Mouse (Mus musculus): ENCODE results near the gene 2410015M20Rik. TPM values are rescaled to one million over a fixed set of nuclear protein-coding genes. Genes with fewer than 3 reads are reported as not detected.

2410015M20Rik gene
- polyA plus RNA-seq, 1 experiment from 2014 or later = 335 TPM

DNA sequence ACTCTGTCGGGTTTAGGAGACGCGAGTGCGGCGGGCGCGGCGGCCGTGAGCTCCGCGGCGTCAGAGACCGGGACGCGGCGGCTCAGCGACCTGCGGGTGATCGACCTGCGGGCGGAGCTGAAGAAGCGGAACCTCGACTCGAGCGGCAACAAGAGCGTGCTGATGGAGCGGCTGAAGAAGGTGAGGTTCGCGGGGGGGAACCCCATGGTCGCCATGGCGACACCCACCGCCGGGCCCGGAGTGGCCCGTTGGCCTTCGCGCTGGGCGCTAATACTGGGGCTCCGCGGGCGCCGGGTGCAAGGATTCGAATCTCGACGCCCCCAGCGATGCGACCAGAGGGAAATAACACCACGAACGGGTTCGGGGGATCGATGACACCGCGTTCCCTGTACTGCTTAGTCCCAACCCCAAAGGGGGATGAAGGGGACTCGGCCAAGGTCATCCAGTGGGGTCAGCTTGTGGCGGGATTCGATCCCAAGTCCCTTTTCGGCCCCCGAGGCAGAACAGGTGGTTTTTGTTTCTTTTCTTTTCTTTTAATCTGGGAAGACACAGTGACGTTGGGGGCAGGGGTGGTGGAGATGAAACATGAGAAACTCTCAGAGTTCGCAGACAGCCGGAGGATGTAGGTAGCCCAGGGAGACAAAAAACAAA, 24.3 kb downstream of the 2410015M20Rik start:
- peak overlapping the region; percentile 54 for H3K4me2 ChIP-seq (replicated peaks; ENCODE audit: low read depth)
- TF ChIP-seq EP300 (optimal IDR thresholded peaks at IDR 0.05) (no peak), CTCF (IDR thresholded peaks at IDR 0.05; ENCODE audit: low read depth) (no peak)
- DNase-seq (ENCODE audit: low spot score) (peak; percentile 63), ATAC-seq (ENCODE audit: low FRiP score, low TSS enrichment) (peak; percentile 5; the same call in 1 of the 2 replicates)
- H3K9ac ChIP-seq (ENCODE audit: low read length) = peak overlapping the region; percentile 90
- under 1% methylated on average over 61 of the region's 61 CpGs for WGBS
- H3K4me3 ChIP-seq (ENCODE audit: low read depth, low read length) = peak overlapping the region; percentile 93
- peaks cover 14% of the 10 kb centered on the region; the same call in 1 of the 2 replicates for H3K4me1 ChIP-seq (replicated peaks; ENCODE audit: control insufficient read depth, insufficient read depth)
- peak overlapping the region; percentile 96 for H3K27ac ChIP-seq (replicated peaks)
- H3K36me3 ChIP-seq (ENCODE audit: control insufficient read depth, insufficient read depth, low read length) = peaks cover 17% of the 10 kb centered on the region
- H3K9me3 ChIP-seq (ENCODE audit: control insufficient read depth, low read length) = no peaks in the 10 kb centered on the region
- no peaks in the 10 kb centered on the region for H3K27me3 ChIP-seq (ENCODE audit: control insufficient read depth, insufficient read depth, low read length)

GRCm38 (mm10) chr17:56584257-56585130, 25.1 kb downstream of the 2410015M20Rik start, which contains the start of the genes Safb2 and Safb:
TSS of gene Safb2 (minus strand) at chr17:56584585.
TSS of gene Safb (plus strand) at chr17:56584825.
- H3K9me3 ChIP-seq (ENCODE audit: control insufficient read depth, low read length) = no peaks in the 10 kb centered on the region
- peak within 1 kb of the TSS; percentile 98 for H3K27ac ChIP-seq (replicated peaks)
- under 1% methylated on average over 87 of the region's 101 CpGs for WGBS
- peak within 1 kb of the TSS; percentile 93 for H3K4me3 ChIP-seq (ENCODE audit: low read depth, low read length)
- H3K4me2 ChIP-seq (replicated peaks; ENCODE audit: low read depth) = peak within 1 kb of the TSS; percentile 86
- peak within 1 kb of the TSS; percentile 97 for H3K9ac ChIP-seq (ENCODE audit: low read length)
- no peaks in the 10 kb centered on the region for H3K27me3 ChIP-seq (ENCODE audit: control insufficient read depth, insufficient read depth, low read length)
- ATAC-seq (ENCODE audit: low FRiP score, low TSS enrichment) (peak; percentile 95), DNase-seq (ENCODE audit: low spot score) (peak; percentile 99)
- H3K36me3 ChIP-seq (ENCODE audit: control insufficient read depth, insufficient read depth, low read length) = peaks cover 15% of the 10 kb centered on the region; the same call in 1 of the 2 replicates
- no peak for TF ChIP-seq EP300 (optimal IDR thresholded peaks at IDR 0.05)
- TF ChIP-seq CTCF (IDR thresholded peaks at IDR 0.05; ENCODE audit: low read depth) = peak; percentile 16; the same call in 1 of the 2 replicates
- peaks cover 14% of the 10 kb centered on the region; the same call in 1 of the 2 replicates for H3K4me1 ChIP-seq (replicated peaks; ENCODE audit: control insufficient read depth, insufficient read depth)

GRCm38 (mm10) chr17:56583611-56584256, 25.8 kb downstream of the 2410015M20Rik start:
- peaks cover 13% of the 10 kb centered on the region; the same call in 1 of the 2 replicates for H3K36me3 ChIP-seq (ENCODE audit: control insufficient read depth, insufficient read depth, low read length)
- ATAC-seq (ENCODE audit: low FRiP score, low TSS enrichment) = no peak

DNA sequence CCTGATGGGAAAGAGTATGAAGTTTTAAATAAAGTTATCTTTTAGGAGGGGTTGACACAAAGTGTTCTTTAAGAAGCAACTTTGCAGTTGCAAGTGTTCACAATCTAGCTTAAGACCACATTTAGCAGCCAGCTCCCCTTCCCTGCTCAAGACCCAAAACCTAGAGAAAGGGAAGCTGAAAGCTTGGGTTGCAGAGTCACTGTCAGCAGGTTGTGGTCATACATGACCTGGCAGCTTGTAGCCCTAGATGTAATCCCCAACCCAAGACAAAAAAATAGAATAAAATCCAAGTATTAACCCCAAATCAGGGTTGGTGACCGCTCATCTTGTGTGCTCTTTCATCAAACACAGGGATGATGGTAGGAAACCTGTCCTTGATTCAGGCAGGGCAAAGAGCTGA, 26.5 kb downstream of the 2410015M20Rik start:
- WGBS = 57% methylated on average over 1 of the region's 1 CpGs

More at GRCm38 (mm10) chr17:56583611-56584256, 25.8 kb downstream of the 2410015M20Rik start:
- under 1% methylated on average over 32 of the region's 33 CpGs for WGBS
- H3K4me2 ChIP-seq (replicated peaks; ENCODE audit: low read depth) = peak overlapping the region; percentile 86
- no peaks in the 10 kb centered on the region for H3K27me3 ChIP-seq (ENCODE audit: control insufficient read depth, insufficient read depth, low read length)
- H3K4me1 ChIP-seq (replicated peaks; ENCODE audit: control insufficient read depth, insufficient read depth) = peaks cover 14% of the 10 kb centered on the region; the same call in 1 of the 2 replicates
- H3K4me3 ChIP-seq (ENCODE audit: low read depth, low read length) = peak overlapping the region; percentile 89
- H3K9me3 ChIP-seq (ENCODE audit: control insufficient read depth, low read length) = no peaks in the 10 kb centered on the region
- no peak for TF ChIP-seq EP300 (optimal IDR thresholded peaks at IDR 0.05)
- TF ChIP-seq CTCF (IDR thresholded peaks at IDR 0.05; ENCODE audit: low read depth) = no peak
- peak overlapping the region; percentile 97 for H3K9ac ChIP-seq (ENCODE audit: low read length)
- DNase-seq (ENCODE audit: low spot score) = no peak
- peak overlapping the region; percentile 98 for H3K27ac ChIP-seq (replicated peaks)

GRCm38 (mm10) chr17:56572939-56573338, 36.6 kb downstream of the 2410015M20Rik start:
- WGBS = 93% methylated on average over 3 of the region's 3 CpGs
- no peaks in the 10 kb centered on the region for H3K9me3 ChIP-seq (ENCODE audit: control insufficient read depth, low read length)
- H3K9ac ChIP-seq (ENCODE audit: low read length) = no peak overlapping the region
- DNase-seq (ENCODE audit: low spot score) (no peak), ATAC-seq (ENCODE audit: low FRiP score, low TSS enrichment) (no peak)
- H3K27me3 ChIP-seq (ENCODE audit: control insufficient read depth, insufficient read depth, low read length) = no peaks in the 10 kb centered on the region
- no peak overlapping the region for H3K4me2 ChIP-seq (replicated peaks; ENCODE audit: low read depth)
- TF ChIP-seq CTCF (IDR thresholded peaks at IDR 0.05; ENCODE audit: low read depth) = no peak
- no peak for TF ChIP-seq EP300 (optimal IDR thresholded peaks at IDR 0.05)
- H3K4me1 ChIP-seq (replicated peaks; ENCODE audit: control insufficient read depth, insufficient read depth) = no peaks in the 10 kb centered on the region
- H3K36me3 ChIP-seq (ENCODE audit: control insufficient read depth, insufficient read depth, low read length) = peaks cover 53% of the 10 kb centered on the region
- H3K4me3 ChIP-seq (ENCODE audit: low read depth, low read length) = no peak overlapping the region
- H3K27ac ChIP-seq (replicated peaks) = no peak overlapping the region

More for the DNA sequence above, 26.5 kb downstream of the 2410015M20Rik start:
- Histone ChIP-seq H3K9ac (ENCODE audit: low read length) (peak overlapping the region; percentile 97), H3K27ac (replicated peaks) (0 out of 2 replicates have a peak overlapping the region, but pooled peaks have one; percentile 98), H3K4me1 (replicated peaks; ENCODE audit: control insufficient read depth, insufficient read depth) (peaks cover 14% of the 10 kb centered on the region; the same call in 1 of the 2 replicates), H3K4me2 (replicated peaks; ENCODE audit: low read depth) (peak overlapping the region; percentile 86), H3K4me3 (ENCODE audit: low read depth, low read length) (peak overlapping the region; percentile 89), H3K9me3 (ENCODE audit: control insufficient read depth, low read length) (no peaks in the 10 kb centered on the region), H3K36me3 (ENCODE audit: control insufficient read depth, insufficient read depth, low read length) (peaks cover 16% of the 10 kb centered on the region), H3K27me3 (ENCODE audit: control insufficient read depth, insufficient read depth, low read length) (no peaks in the 10 kb centered on the region)
- ATAC-seq (ENCODE audit: low FRiP score, low TSS enrichment) (no peak), DNase-seq (ENCODE audit: low spot score) (no peak)
- TF ChIP-seq CTCF (IDR thresholded peaks at IDR 0.05; ENCODE audit: low read depth) (no peak), EP300 (optimal IDR thresholded peaks at IDR 0.05) (no peak)
